Mouse (Mus musculus) embryonic facial prominence, embryonic 14.5 days (tissue): Measurements from ENCODE around the gene Lrrn1. TPM values are rescaled to one million over a fixed set of nuclear protein-coding genes. Genes with fewer than 3 reads are reported as not detected.

Experiments
- ATAC-seq: fragments of 200-750 bp; cut with Nextera tagmentation; 2 replicates; pipeline ENCODE4 v1.8.0; 2017; ENCODE audit warnings: low read depth, moderate number of reproducible peaks, moderate TSS enrichment
- DNase-seq: peaks from one replicate; pipeline ENCODE4 v3.0.0-alpha.2; 2015; ENCODE audit warnings: low spot score
- H3K27ac ChIP-seq: fragments of 300-500 bp; sonication (generic); replicated peaks from 2 replicates; pipeline ENCODE4 v1.5.1; 2014; ENCODE audit warnings: low read depth, mild to moderate bottlenecking, low read length, moderate library complexity
- H3K27me3 ChIP-seq: fragments of 300-500 bp; sonication (generic); replicated peaks from 2 replicates; pipeline ENCODE4 v1.6.1; 2014; ENCODE audit warnings: low read length; ENCODE audit not compliant: control insufficient read depth, insufficient read depth
- H3K36me3 ChIP-seq: fragments of 300-500 bp; sonication (generic); 2 replicates; pipeline ENCODE4 v1.6.1; 2014; ENCODE audit warnings: low read length, mixed read lengths; ENCODE audit not compliant: control insufficient read depth, insufficient read depth
- H3K4me1 ChIP-seq: fragments of 300-500 bp; sonication (generic); 2 replicates; pipeline ENCODE4 v1.6.1; 2014; ENCODE audit warnings: antibody characterized with exemption, low read length; ENCODE audit not compliant: control insufficient read depth, insufficient read depth
- H3K4me2 ChIP-seq: fragments of 300-500 bp; sonication (generic); 2 replicates; pipeline ENCODE4 v1.6.1; 2014; ENCODE audit warnings: low read depth, mild to moderate bottlenecking, low read length, moderate library complexity, mixed read lengths
- H3K4me3 ChIP-seq: fragments of 300-500 bp; sonication (generic); 2 replicates; pipeline ENCODE4 v1.5.1; 2014; ENCODE audit warnings: low read depth, mild to moderate bottlenecking, low read length
- H3K9ac ChIP-seq: fragments of 300-500 bp; sonication (generic); 2 replicates; pipeline ENCODE4 v1.6.1; 2014; ENCODE audit warnings: low read depth, mild to moderate bottlenecking, low read length, moderate library complexity, mixed read lengths
- H3K9me3 ChIP-seq: fragments of 300-500 bp; sonication (generic); 2 replicates; pipeline ENCODE4 v1.6.1; 2016; ENCODE audit warnings: low read length; ENCODE audit not compliant: control insufficient read depth
- WGBS: fragments of 180-500 bp; shearing (Covaris S2); extraction: QIAGEN DNeasy Blood & Tissue Kit; methylation state at CpG from one replicate; pipeline ENCODE4 v1.1.7; 2014; 5-methylcytosine and 5-hydroxymethylcytosine counted together
- polyA plus RNA-seq: library from polyadenylated mRNA; unstranded; fragments of >200 nt; fragmentation: Nextera tagmentation; extraction: Ambion mirVana; gene quantifications from 2 replicates; pipeline ENCODE4 v1.2.1, GENCODE M21; 2014

The Lrrn1 gene
- polyA plus RNA-seq, 1 experiment from 2014 or later, result 71.5 TPM

DNA sequence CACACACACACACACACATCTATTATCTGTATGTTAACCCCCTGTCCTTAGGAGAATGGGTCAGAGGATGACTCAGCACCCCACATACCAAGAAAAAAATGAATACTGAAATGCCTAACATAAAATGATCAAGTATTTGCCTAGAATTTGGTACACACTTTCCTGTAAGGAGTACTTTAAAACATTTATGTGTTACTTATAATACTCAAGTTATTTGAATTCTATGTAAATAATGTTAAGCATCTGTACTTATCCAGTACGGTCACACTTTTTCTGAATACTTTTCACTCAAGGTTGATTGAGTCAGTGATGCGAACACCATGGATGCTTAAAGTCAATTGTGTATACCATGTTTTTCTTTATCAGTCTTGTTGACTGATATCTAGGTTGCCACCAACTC lies 32.7 kb downstream of the Lrrn1 start:
- ATAC-seq, result no peak
- H3K27ac ChIP-seq, result no peak overlapping the region
- H3K36me3 ChIP-seq, result no peaks in the 10 kb centered on the region
- no peak overlapping the region for H3K4me3 ChIP-seq
- H3K9me3 ChIP-seq, result no peaks in the 10 kb centered on the region
- no peaks in the 10 kb centered on the region for H3K4me1 ChIP-seq
- H3K4me2 ChIP-seq, result no peak overlapping the region
- H3K9ac ChIP-seq, result no peak overlapping the region
- H3K27me3 ChIP-seq, result no peaks in the 10 kb centered on the region
- DNase-seq, result no peak
- WGBS, result 93% methylated on average over 2 of the region's 2 CpGs

DNA sequence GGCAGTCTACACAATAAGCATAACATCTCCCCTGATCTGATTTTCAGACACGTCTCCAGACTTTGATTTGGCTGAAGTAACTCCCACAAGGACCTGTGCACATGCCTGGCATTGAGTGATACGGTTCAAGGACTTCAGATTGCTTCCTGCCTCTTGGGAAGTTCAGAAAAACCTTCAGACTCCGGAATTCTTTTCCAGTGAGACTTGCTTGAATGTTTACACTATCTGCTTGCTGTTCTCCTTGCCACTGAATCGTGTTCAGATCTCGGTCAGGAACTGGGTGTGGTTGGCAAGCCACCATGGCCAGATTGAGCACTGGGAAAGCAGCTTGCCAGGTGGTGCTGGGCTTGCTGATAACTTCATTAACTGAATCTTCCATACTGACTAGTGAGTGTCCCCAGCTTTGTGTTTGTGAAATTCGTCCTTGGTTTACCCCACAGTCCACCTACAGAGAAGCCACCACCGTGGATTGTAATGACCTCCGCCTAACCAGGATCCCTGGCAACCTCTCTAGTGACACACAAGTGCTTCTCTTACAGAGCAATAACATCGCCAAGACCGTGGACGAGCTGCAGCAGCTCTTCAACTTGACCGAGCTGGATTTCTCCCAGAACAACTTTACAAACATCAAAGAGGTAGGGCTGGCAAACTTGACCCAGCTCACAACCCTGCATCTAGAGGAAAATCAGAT lies 37.5 kb downstream of the Lrrn1 start:
- Histone ChIP-seq H3K9ac (no peak overlapping the region), H3K9me3 (no peaks in the 10 kb centered on the region), H3K27ac (no peak overlapping the region), H3K4me2 (no peak overlapping the region), H3K4me1 (no peaks in the 10 kb centered on the region), H3K27me3 (no peaks in the 10 kb centered on the region), H3K36me3 (peaks cover 9% of the 10 kb centered on the region; the same call in 1 of the 2 replicates), H3K4me3 (no peak overlapping the region)
- DNase-seq (no peak), ATAC-seq (no peak)
- 73% methylated on average over 12 of the region's 12 CpGs for WGBS

DNA sequence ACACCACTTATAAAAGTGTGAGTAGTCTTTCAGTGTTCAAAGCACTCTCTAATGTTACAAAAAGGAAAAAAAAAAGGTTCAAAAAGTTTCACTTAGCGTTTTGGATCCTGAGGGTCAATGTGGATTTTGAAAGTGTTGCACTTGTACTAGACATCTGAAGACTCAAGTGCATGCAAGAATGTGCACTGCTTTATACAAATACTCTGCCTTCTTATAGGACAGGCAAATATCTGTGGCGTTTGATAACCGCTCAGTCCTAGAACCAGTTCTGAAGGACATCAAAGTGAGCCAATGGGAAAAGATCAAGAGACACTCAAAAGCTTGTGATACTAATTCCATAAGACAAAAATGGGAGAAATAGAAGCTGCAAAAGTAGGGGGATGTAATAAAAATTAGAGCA lies 45.0 kb downstream of the Lrrn1 start:
- ATAC-seq (no peak), DNase-seq (no peak)
- Histone ChIP-seq H3K27me3 (no peaks in the 10 kb centered on the region), H3K4me2 (no peak overlapping the region), H3K4me3 (no peak overlapping the region), H3K36me3 (no peaks in the 10 kb centered on the region), H3K27ac (no peak overlapping the region), H3K9ac (no peak overlapping the region), H3K4me1 (no peaks in the 10 kb centered on the region), H3K9me3 (no peaks in the 10 kb centered on the region)
- WGBS, result 88% methylated on average over 3 of the region's 3 CpGs

DNA sequence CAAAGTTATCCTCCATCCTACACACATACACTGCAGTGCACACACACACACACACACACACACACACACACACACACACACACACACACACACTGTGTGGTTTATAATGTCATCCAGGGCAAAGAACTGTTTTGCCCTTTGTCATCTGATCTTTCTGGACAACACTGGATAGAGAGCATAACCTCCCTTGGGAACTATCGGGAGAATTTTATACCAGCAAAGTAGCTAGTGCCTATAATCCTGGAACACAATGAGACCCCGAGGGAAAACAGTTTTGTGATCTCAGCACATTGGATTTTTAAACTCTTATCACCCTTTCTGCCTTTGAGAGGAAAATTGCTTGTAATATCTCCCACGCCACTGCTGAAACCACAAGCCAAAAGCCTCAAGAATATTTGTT lies 45.8 kb downstream of the Lrrn1 start:
- WGBS, result 55% methylated on average over 3 of the region's 3 CpGs
- no peaks in the 10 kb centered on the region for H3K4me1 ChIP-seq
- no peaks in the 10 kb centered on the region for H3K36me3 ChIP-seq
- H3K9ac ChIP-seq, result no peak overlapping the region
- no peak overlapping the region for H3K27ac ChIP-seq
- ATAC-seq (peak; percentile 57; the same call in 1 of the 2 replicates), DNase-seq (peak; percentile 58)
- H3K27me3 ChIP-seq, result no peaks in the 10 kb centered on the region
- no peaks in the 10 kb centered on the region for H3K9me3 ChIP-seq
- H3K4me3 ChIP-seq, result no peak overlapping the region
- H3K4me2 ChIP-seq, result no peak overlapping the region

DNA sequence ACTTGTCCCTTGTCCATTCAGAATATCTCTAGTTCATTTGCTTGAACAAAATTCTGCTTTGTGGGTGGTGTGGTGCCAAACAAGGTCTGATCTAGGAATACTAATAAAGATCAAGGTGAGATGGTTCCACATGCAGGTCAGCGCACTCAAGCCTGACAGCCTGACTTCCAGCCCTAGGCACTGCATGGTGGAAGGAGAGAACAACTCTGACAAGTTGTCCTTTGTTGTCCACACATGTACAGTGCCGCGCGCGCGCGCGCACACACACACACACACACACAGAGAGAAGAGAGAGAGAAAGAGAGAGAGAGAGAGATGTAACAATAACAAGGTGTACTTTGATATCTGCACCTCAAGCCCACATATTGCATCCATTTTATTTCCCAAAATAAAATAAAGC lies 47.7 kb downstream of the Lrrn1 start:
- Histone ChIP-seq H3K4me1 (no peaks in the 10 kb centered on the region), H3K36me3 (no peaks in the 10 kb centered on the region), H3K4me3 (no peak overlapping the region), H3K4me2 (no peak overlapping the region), H3K27me3 (no peaks in the 10 kb centered on the region), H3K27ac (no peak overlapping the region), H3K9ac (no peak overlapping the region), H3K9me3 (no peaks in the 10 kb centered on the region)
- ATAC-seq (no peak), DNase-seq (no peak)
- WGBS, result 99% methylated on average over 8 of the region's 8 CpGs

DNA sequence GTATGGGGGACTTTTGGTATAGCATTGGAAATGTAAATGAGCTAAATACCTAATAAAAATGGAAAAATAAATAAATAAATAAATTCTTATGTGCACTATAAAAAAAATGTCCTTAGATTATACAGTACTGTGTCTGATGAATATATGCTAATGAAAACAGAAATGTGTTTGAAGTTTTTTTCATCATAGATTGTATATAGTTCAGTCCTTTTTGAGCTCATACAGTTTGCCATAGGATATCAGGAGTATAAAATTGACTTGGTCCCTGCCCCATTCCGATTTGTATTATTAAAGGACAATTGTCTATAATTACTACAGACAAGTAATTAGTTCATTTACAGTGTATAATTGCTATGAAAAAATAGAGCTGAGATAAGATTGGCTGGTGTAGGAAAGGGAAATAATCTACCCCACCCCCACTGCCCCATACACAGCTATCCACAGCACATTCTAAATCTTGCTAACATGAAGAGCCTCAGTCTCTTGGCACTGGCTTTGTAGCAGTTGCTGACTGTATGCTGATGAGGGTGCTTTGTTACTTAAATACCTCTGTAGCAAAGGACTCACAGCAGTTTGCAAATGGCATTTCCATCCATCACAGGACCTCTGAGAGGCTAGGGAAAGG lies 54.3 kb downstream of the Lrrn1 start:
- DNase-seq (no peak), ATAC-seq (no peak)
- Histone ChIP-seq H3K27ac (no peak overlapping the region), H3K4me2 (no peak overlapping the region), H3K36me3 (no peaks in the 10 kb centered on the region), H3K4me1 (no peaks in the 10 kb centered on the region), H3K9me3 (no peaks in the 10 kb centered on the region), H3K9ac (no peak overlapping the region), H3K27me3 (no peaks in the 10 kb centered on the region), H3K4me3 (no peak overlapping the region)
- WGBS, result 84% methylated on average over 1 of the region's 1 CpGs

DNA sequence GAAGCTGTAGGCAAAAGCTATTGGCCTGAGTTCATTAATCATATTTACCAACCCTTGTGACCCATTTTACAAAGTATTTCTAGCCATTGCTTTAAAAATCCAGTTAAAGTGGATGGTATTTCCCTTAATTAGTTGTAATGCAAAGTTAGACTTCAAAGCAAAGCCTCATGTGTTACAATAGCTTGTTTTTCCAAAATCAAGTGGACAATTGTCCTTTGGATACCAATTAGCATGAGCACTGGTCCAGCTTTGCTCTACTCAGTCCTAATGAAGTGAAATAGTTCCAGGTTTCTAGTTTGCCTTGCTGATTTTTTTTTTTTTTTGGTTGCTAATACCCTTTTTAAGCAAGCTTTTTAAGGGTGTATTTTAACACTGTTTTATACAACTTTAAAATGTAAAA lies 75.6 kb downstream of the Lrrn1 start:
- Histone ChIP-seq H3K9me3 (no peaks in the 10 kb centered on the region), H3K27me3 (no peaks in the 10 kb centered on the region), H3K4me1 (no peaks in the 10 kb centered on the region), H3K36me3 (no peaks in the 10 kb centered on the region), H3K4me3 (no peak overlapping the region), H3K27ac (no peak overlapping the region), H3K4me2 (no peak overlapping the region), H3K9ac (no peak overlapping the region)
- no peak for DNase-seq
- no peak for ATAC-seq

DNA sequence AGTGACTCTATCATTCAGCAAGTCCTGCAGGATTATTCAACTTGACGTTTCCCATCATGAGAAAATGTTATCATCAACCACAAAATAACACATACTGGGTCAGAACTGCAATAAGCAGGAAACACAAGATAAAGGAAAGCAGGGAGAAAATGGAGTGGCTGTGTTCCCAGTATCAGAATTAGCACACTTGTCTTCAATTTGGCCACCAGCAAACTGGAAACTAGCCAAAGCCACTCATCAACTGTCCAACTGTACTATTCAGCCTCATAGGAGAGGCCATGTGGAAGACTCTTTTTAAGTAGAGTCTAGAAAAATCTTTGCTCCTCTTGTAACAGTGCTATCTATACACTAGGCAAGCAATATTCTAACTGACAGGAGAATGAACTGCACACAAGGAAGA lies 84.7 kb downstream of the Lrrn1 start:
- Histone ChIP-seq H3K4me2 (no peak overlapping the region), H3K9me3 (no peaks in the 10 kb centered on the region), H3K9ac (no peak overlapping the region), H3K4me3 (no peak overlapping the region), H3K36me3 (no peaks in the 10 kb centered on the region), H3K27me3 (no peaks in the 10 kb centered on the region), H3K4me1 (no peaks in the 10 kb centered on the region), H3K27ac (no peak overlapping the region)
- ATAC-seq (no peak), DNase-seq (peak; percentile 1)
- WGBS, result 60% methylated on average over 1 of the region's 1 CpGs
